Mouse (Mus musculus) fat pad, adult 2 months (tissue): ENCODE data around the gene Mchr1.
"Not testable (repeated sequence)": the region's sequence is repeated elsewhere in the genome, so short reads cannot be mapped to it uniquely, and the experiment has no call there.

Source experiments
- DNase-seq: peaks from one replicate; pipeline ENCODE4 v3.0.0-alpha.2; 2011; ENCODE audit warnings: low read depth, low spot score; ENCODE audit errors: extremely low read depth

The Mchr1 gene

GRCm38 (mm10) chr15:81235086-81235920 lies at the start of gene Mchr1:
Gene Mchr1, plus strand, starts transcription at chr15:81235499.
- DNase-seq, result no peak

- DNase-seq, result no peak
Observed at GRCm38 (mm10) chr15:81189061-81189460, 46.2 kb upstream of the Mchr1 start.

GRCm38 (mm10) chr15:81190011-81190629 lies 45.2 kb upstream of the Mchr1 start:
- DNase-seq, result no peak

DNA sequence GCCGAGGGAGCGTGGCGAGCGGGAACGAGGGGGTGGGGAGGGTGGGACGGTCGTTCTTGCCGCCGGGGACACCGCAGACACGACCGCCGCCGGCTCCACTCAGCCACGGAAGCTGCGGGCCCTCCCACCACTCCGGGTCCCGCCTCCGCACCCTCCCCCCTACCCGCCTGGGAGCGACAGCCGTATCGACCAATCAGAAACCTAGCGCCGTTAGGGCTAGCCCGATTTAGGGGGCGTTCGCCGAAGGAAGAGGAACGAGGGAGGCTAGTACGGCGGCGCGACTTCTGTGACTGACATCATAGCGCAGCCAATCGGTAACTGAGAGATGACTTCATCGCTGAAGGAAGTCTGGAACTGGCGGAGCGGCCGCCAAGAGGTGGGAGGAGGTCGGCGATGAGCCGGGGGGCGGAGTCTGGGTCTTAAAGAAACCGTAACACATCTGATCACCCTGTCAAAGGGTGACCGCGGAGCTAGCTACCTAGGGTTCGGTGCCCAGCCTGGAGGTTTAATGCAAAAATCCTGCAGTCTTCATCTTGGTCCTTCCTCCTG lies 44.6 kb upstream of the Mchr1 start, which contains the start of gene Mrtfa:
TSS of gene Mrtfa (minus strand) at position 128 of the 549 bp plus-strand sequence.
- DNase-seq, result peak; percentile 98

DNA sequence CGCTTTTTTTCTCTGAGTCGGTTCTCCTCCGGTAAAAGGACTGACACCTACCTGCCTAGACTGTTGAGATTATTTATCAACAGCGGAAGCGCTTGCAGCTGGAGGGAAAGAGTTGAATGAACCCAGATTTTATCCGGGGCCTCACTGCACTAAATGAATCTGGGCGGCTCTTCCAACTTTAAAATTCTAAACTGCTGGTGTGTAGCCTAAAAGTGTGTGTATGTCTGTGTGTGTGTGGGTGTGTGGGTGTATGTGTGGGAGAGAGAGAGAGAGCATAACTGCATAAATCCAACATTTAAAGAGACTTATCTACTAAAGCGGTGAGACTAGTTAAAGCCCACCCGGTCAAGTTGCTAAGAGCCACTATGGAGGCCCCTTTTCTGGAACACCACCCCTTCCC lies 44.0 kb upstream of the Mchr1 start:
- DNase-seq, result no peak

DNA sequence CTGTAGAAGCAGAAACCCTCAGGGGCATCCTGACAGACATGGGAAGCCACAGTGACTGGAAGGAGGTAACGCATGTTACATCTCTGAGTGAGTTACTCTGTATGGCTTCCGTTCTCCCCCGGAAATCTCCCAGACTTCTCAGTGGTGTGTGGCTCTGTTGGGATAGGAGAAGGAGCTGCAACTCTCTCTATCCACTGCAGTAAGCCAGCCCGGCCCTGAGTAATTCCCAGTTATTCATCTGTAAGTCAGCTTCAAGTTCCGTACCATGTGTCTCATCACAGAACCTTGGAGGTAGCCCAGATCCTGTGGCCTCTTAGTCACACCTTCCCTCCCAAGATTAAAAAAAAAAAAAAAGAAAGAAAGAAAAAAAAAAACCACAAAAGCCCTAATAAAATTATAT lies 43.0 kb upstream of the Mchr1 start:
- no peak for DNase-seq

DNA sequence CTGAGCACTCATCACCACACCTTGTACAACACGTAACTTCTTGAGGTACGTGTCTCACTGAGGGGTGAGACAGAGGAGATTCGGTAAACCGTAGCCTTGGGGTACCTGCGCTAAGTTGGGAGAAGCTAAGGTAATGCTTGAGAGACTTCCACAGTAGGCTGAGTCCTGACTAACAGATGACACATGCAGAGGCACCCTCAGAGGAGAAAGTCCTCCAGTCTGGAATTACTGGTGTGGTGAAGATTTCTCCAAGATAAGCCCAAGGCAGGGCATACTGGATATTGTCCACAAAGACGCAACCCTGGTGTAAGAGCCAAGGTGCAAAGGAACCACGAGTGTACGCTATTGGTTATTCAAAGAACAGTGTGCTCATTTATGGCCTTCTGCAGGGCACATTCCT lies 42.4 kb upstream of the Mchr1 start:
- DNase-seq, result no peak

DNA sequence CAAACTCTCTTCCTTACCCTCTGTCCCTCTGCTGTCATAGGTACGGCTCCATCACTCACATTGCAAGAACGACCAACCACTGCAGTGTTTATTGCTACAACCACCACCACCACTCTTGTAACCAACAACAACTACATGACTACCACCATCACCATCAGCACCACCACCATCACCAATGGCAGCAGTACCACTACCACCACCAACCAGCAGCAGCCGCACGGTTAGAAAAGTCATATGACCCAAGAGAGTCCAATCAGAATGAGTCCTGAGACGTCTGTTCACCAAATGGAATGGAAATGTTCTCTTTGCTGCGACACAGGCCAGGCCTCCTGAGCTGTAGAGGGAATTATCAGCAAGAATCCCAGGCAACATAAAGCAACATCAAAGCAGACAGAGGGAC lies 40.5 kb upstream of the Mchr1 start:
- DNase-seq, result no peak

DNA sequence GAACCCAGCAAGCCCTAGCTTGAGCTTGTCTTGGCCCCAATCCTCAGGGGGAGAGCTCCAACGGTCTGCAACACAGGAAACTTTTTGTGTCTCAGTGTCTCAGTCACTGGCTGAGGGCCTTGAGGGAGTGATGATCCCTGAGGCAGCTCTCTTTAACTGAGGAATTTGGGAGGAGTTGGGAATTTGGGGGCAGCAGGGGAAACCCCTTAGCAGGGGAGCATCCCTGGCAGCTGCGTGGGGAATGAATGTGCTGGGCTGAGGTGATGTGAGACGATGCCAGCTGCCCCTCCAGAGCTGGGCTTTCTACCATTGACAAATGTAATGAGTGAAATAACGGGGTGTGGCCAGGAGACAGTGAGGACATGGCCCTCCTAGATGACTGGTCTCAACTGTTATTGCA lies 39.9 kb upstream of the Mchr1 start:
- DNase-seq, result no peak

DNA sequence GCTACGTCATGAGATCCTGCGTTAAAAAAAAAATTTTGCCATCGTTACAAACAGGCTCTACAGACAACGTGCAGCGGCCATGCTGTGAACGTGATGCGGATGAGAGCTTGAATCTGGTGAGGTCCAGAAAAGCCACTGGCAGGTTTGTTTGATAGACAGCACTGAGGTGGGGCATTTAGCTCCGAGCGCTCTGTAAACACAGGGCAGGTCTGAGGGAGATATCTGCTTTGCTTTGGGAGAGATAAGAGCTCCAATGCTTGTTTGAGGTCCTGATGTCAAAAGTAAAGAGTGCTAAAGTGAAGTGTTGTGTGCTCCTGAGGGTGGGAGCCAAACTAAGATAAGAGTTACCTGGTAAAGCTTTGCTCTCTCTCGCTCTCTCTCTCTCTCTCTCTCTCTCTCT lies 38.1 kb upstream of the Mchr1 start:
- DNase-seq, result no peak

GRCm38 (mm10) chr15:81198447-81198846 lies 36.9 kb upstream of the Mchr1 start:
- no peak for DNase-seq

- no peak for DNase-seq
Observed at GRCm38 (mm10) chr15:81199372-81199959, 35.8 kb upstream of the Mchr1 start.

- no peak for DNase-seq
Observed at GRCm38 (mm10) chr15:81202462-81202861, 32.8 kb upstream of the Mchr1 start.

- no peak for DNase-seq
Observed at GRCm38 (mm10) chr15:81210496-81210895, 24.8 kb upstream of the Mchr1 start.

- no peak for DNase-seq
Observed at GRCm38 (mm10) chr15:81212976-81213375, 22.3 kb upstream of the Mchr1 start.

DNA sequence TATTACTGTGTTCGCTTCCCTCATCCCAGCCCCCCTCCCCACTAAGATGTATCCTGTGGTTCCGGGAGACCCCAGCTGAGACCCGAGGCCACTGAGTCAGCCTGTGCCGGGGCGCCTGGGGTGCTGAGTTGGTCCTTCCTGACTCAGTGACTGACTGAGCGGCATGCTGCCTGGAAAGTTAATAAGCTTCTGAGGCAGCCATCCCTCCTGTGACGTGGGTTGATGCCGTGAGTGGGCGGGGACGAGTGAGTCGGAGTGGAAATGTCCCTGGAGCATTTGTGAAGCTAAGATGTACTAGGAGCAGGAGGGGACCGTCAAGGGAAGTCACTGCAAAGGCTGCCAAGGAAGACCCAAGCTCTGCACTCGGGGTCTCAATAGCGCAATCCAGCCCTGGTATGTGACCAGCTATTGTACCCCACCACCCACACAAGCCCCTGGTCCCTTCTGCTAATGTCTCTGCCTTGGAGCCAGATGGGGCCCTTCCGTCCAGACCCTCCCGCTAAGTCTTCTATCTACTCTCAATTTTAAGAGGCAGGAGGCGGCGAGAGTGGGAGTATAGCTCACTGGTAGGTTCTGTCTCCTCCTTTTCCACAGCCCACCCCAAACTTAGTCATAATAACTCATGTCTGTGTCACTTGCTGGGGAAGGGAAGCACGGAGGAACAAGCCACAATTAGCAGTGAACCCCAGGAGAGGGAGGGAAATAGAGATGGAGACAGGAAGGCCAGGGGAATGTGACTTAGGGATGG lies 18.2 kb upstream of the Mchr1 start:
- no peak for DNase-seq

GRCm38 (mm10) chr15:81219054-81219453 lies 16.2 kb upstream of the Mchr1 start:
- DNase-seq, result peak; percentile 10

GRCm38 (mm10) chr15:81220051-81220450 lies 15.2 kb upstream of the Mchr1 start:
- DNase-seq, result not testable (repeated sequence)

- DNase-seq, result no peak
Observed at GRCm38 (mm10) chr15:81221446-81221845, 13.9 kb upstream of the Mchr1 start.

- DNase-seq, result no peak
Observed at GRCm38 (mm10) chr15:81225016-81225415, 10.3 kb upstream of the Mchr1 start.

DNA sequence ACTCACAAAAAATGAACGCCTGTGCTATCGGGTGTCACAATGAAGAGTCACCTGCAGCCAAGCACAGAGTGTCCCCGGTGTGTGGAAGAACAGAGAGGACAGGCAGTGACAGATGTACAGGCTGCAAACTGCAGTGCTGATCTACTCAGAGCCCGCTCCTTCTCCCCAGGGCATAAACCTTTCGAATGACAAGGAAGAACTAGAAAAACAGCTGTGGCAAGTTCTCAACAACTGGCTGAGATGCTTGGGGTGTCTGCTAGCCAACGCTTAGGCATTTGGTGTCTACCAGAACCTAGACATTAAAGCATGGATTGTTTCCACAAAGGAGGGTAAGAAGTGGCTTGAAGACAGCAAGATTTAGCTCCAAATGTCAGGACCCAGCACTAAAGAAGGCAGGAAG lies 9.6 kb upstream of the Mchr1 start:
- DNase-seq, result no peak
